Mouse (Mus musculus): ENCODE results near the gene Ccdc169.

- TF ChIP-seq POLR2A (IDR thresholded peaks at IDR 0.05; ENCODE audit: borderline replicate concordance, extremely low read depth, insufficient read depth, insufficient read length, poor library complexity, severe bottlenecking): peak; percentile 100
- peak; percentile 97 for TF ChIP-seq CTCF (IDR thresholded peaks at IDR 0.05; ENCODE audit: borderline replicate concordance, extremely low read depth, insufficient read depth, insufficient read length)
These were observed 25.0 kb upstream of the Ccdc169 start, which contains the start of gene Spg20 for GRCm38 (mm10) chr3:55111935-55112709.
